Mouse (Mus musculus) G1E-ER4 (cell line): ENCODE measurements around the gene Tut1. TPM values are rescaled to one million over a fixed set of nuclear protein-coding genes. Genes with fewer than 3 reads are reported as not detected.

Experiments
- GATA1 ChIP-seq: IDR thresholded peaks from one replicate; pipeline ENCODE4 v1.8.0; 2012; ENCODE audit warnings: low read length, inconsistent platforms
- polyA plus RNA-seq: library from polyadenylated mRNA; stranded (reverse); fragments of >175 nt; gene quantifications from 2 replicates; pipeline ENCODE4 v1.2.3, GENCODE M21; 2012

Gene Tut1
- polyA plus RNA-seq, 1 experiment = 54.6 TPM

GRCm38 (mm10) chr19:8940526-8941133, 13.0 kb upstream of the Tut1 start:
- TF ChIP-seq GATA1 = no peak

- no peak for TF ChIP-seq GATA1
Measured at GRCm38 (mm10) chr19:8941136-8941514, 12.5 kb upstream of the Tut1 start.

- TF ChIP-seq GATA1 = no peak
Measured at GRCm38 (mm10) chr19:8941515-8942217, 12.0 kb upstream of the Tut1 start, which contains the start of gene Mta2. Gene Mta2 (plus strand): TSS chr19:8941875.

GRCm38 (mm10) chr19:8942276-8942964, 11.2 kb upstream of the Tut1 start:
- TF ChIP-seq GATA1 = no peak

GRCm38 (mm10) chr19:8943047-8943446, 10.6 kb upstream of the Tut1 start:
- no peak for TF ChIP-seq GATA1

GRCm38 (mm10) chr19:8944062-8944461, 9.6 kb upstream of the Tut1 start:
- no peak for TF ChIP-seq GATA1

GRCm38 (mm10) chr19:8944750-8945149, 8.9 kb upstream of the Tut1 start:
- TF ChIP-seq GATA1 = no peak

GRCm38 (mm10) chr19:8945251-8945650, 8.4 kb upstream of the Tut1 start:
- TF ChIP-seq GATA1 = no peak

- TF ChIP-seq GATA1 = no peak
Measured at GRCm38 (mm10) chr19:8946929-8947328, 6.7 kb upstream of the Tut1 start.

- TF ChIP-seq GATA1 = no peak
Measured at GRCm38 (mm10) chr19:8950190-8950589, 3.5 kb upstream of the Tut1 start.

GRCm38 (mm10) chr19:8952241-8952640, 1.4 kb upstream of the Tut1 start:
- TF ChIP-seq GATA1 = no peak

GRCm38 (mm10) chr19:8954171-8954570, 524 bp downstream of the Tut1 start:
- no peak for TF ChIP-seq GATA1

- TF ChIP-seq GATA1 = no peak
Measured at GRCm38 (mm10) chr19:8962256-8962655, 8.6 kb downstream of the Tut1 start.

- TF ChIP-seq GATA1 = no peak
Measured at GRCm38 (mm10) chr19:8965075-8965474, 11.4 kb downstream of the Tut1 start.

GRCm38 (mm10) chr19:8965771-8966170, 12.1 kb downstream of the Tut1 start:
- no peak for TF ChIP-seq GATA1

- no peak for TF ChIP-seq GATA1
Measured at GRCm38 (mm10) chr19:8966198-8966589, 12.5 kb downstream of the Tut1 start.
